Mouse (Mus musculus): ENCODE measurements at regions not wholly inside any gene's neighbourhood (a gene's known extent, or its start where the extent isn't known, plus 50 kb on each side); places are given as distances from the start of the nearest gene placed in this dataset.

GRCm38 (mm10) chr5:12868355-12869217 is 256.6 kb upstream of the Sema3a start:
- H3K27ac ChIP-seq = no peak overlapping the region
- no peak for DNase-seq (ENCODE audit: extremely low spot score in 1 of 2, low spot score in 2 of 2)
- TF ChIP-seq CTCF (IDR thresholded peaks at IDR 0.05) = no peak
- H3K4me3 ChIP-seq = no peak overlapping the region
- intact Hi-C loops (cut with DNase I) = no loop called here

DNA sequence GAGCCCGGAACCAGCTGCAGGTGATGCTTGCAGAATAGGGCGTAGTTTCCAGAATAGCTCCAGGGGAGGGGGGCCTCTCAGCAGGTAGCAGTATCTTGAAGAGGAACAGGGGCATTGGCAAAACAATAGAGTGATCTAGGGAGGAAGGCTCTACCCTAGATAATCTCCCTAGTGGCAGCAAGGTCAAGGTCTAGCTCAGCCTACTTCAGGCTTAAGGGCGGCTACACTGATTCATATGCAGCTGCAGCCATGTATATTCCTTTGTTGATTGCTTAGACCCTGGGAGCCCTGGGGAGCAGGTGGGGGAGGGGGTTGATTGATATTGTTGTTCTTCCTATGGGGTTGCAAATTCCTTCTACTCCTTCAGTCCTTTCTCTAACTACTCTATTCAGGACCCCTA is 252.3 kb upstream of the Sema3a start:
- H3K27ac ChIP-seq = no peak overlapping the region
- intact Hi-C loops (cut with DNase I) = no loop called here
- H3K4me3 ChIP-seq = no peak overlapping the region
- DNase-seq (ENCODE audit: extremely low spot score in 1 of 2, low spot score in 2 of 2) = no peak
- no peak for TF ChIP-seq CTCF (IDR thresholded peaks at IDR 0.05)

GRCm38 (mm10) chr5:12877595-12878296 is 247.5 kb upstream of the Sema3a start:
- Histone ChIP-seq H3K4me3 (no peak overlapping the region), H3K27ac (no peak overlapping the region)
- intact Hi-C loops (cut with DNase I) = no loop called here
- no peak for DNase-seq (ENCODE audit: extremely low spot score in 1 of 2, low spot score in 2 of 2)
- TF ChIP-seq CTCF (IDR thresholded peaks at IDR 0.05) = no peak

GRCm38 (mm10) chr5:12892333-12892732 is 232.9 kb upstream of the Sema3a start:
- no peak for DNase-seq (ENCODE audit: extremely low spot score in 1 of 2, low spot score in 2 of 2)
- Histone ChIP-seq H3K4me3 (no peak overlapping the region), H3K27ac (no peak overlapping the region)
- TF ChIP-seq CTCF (IDR thresholded peaks at IDR 0.05) = no peak
- intact Hi-C loops (cut with DNase I) = no loop called here

GRCm38 (mm10) chr5:12894638-12895037 is 230.6 kb upstream of the Sema3a start:
- intact Hi-C loops (cut with DNase I) = no loop called here
- DNase-seq (ENCODE audit: extremely low spot score in 1 of 2, low spot score in 2 of 2) = no peak
- Histone ChIP-seq H3K27ac (no peak overlapping the region), H3K4me3 (no peak overlapping the region)
- TF ChIP-seq CTCF (IDR thresholded peaks at IDR 0.05) = no peak

DNA sequence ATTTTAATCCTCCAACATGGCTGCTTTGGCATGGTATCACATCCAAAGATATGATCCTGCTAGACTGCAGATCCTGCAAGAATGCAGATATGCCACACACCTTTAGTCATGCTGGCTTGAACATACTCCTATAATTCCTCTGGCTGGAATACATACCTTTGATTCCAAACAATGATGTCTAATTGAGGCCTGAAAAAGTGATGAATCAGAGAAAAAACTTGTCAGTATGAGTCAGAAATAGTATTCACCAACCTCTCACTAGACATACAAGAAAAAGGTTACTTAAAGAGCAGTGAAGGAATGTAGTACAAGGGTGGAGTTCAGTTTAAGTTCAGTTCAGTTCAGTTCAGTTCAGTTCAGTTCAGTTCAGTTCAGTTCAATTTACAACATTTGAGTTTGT is 214.5 kb upstream of the Sema3a start:
- Histone ChIP-seq H3K27ac (no peak overlapping the region), H3K4me3 (no peak overlapping the region)
- TF ChIP-seq CTCF (IDR thresholded peaks at IDR 0.05) = no peak
- intact Hi-C loops (cut with DNase I) = no loop called here
- no peak for DNase-seq (ENCODE audit: extremely low spot score in 1 of 2, low spot score in 2 of 2)

DNA sequence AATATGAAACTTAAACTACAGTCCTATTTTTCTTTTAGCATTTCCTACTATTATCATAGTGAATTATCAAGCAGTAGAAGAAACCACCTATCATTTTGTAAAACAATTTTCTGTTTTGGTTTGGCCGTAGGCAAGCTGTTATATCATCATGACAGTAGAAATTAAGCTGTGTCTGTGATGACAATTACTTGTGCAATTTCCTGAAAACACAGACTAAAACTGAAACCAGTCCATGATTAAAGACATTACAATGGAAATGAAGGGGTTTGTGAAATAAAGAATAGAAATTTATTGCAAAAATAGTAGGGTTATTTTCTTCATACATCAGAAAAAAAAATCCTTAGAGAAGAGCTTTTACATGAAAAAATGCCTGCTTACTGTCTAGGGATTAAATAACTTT is 210.8 kb upstream of the Sema3a start:
- no peak overlapping the region for H3K4me3 ChIP-seq
- no peak for TF ChIP-seq CTCF (IDR thresholded peaks at IDR 0.05)
- no peak overlapping the region for H3K27ac ChIP-seq
- intact Hi-C loops (cut with DNase I) = no loop called here
- DNase-seq (ENCODE audit: extremely low spot score in 1 of 2, low spot score in 2 of 2) = no peak

GRCm38 (mm10) chr5:12919335-12919734 is 205.9 kb upstream of the Sema3a start:
- no peak for DNase-seq (ENCODE audit: extremely low spot score in 1 of 2, low spot score in 2 of 2)
- Histone ChIP-seq H3K4me3 (no peak overlapping the region), H3K27ac (no peak overlapping the region)
- intact Hi-C loops (cut with DNase I) = no loop called here
- TF ChIP-seq CTCF (IDR thresholded peaks at IDR 0.05) = no peak

- TF ChIP-seq CTCF (IDR thresholded peaks at IDR 0.05) = no peak
- Histone ChIP-seq H3K4me3 (no peak overlapping the region), H3K27ac (no peak overlapping the region)
- intact Hi-C loops (cut with DNase I) = no loop called here
- no peak for DNase-seq (ENCODE audit: extremely low spot score in 1 of 2, low spot score in 2 of 2)
Measured at GRCm38 (mm10) chr5:12922889-12923288, 202.3 kb upstream of the Sema3a start.

GRCm38 (mm10) chr5:12925466-12925865 is 199.7 kb upstream of the Sema3a start:
- no peak overlapping the region for H3K27ac ChIP-seq
- TF ChIP-seq CTCF (IDR thresholded peaks at IDR 0.05) = no peak
- no peak overlapping the region for H3K4me3 ChIP-seq
- no peak for DNase-seq (ENCODE audit: extremely low spot score in 1 of 2, low spot score in 2 of 2)
- intact Hi-C loops (cut with DNase I) = no loop called here

- Histone ChIP-seq H3K27ac (no peak overlapping the region), H3K4me3 (no peak overlapping the region)
- no peak for DNase-seq (ENCODE audit: extremely low spot score in 1 of 2, low spot score in 2 of 2)
- intact Hi-C loops (cut with DNase I) = no loop called here
- no peak for TF ChIP-seq CTCF (IDR thresholded peaks at IDR 0.05)
Measured at GRCm38 (mm10) chr5:12926289-12926688, 198.9 kb upstream of the Sema3a start.

- no peak for DNase-seq (ENCODE audit: extremely low spot score in 1 of 2, low spot score in 2 of 2)
- Histone ChIP-seq H3K27ac (no peak overlapping the region), H3K4me3 (no peak overlapping the region)
- intact Hi-C loops (cut with DNase I) = no loop called here
- TF ChIP-seq CTCF (IDR thresholded peaks at IDR 0.05) = no peak
Measured at GRCm38 (mm10) chr5:12927247-12927646, 198.0 kb upstream of the Sema3a start.
